Comparison of ENCODE assay signal across 10 mouse cellular contexts in genomic region chr16:59474788-59475187, GRCm38 (mm10). TPM values are rescaled to one million over a fixed set of nuclear protein-coding genes. Genes with fewer than 3 reads are reported as not detected.
DNase-seq lines count a peak whose midpoint lies in the region; ATAC-seq and TF ChIP-seq lines count a peak whose summit lies in the region.
"Had no signal": no experiment of that assay in that cellular context is flagged by ENCODE, and none has a peak within 500 bp of the region (broad histone marks: within the 10 kb centered on the region; RNA-seq: fewer than 3 reads in every experiment).

No protein-coding gene starts in this region.

- peak; percentile 42 for TF ChIP-seq RAD21 in MEL (IDR thresholded peaks at IDR 0.05; ENCODE audit: low read depth, low read length)

- no peak for TF ChIP-seq EP300 in MEL (IDR thresholded peaks at IDR 0.05; ENCODE audit: low read depth in 1 of 2, low read length in 2 of 2)

- H3K9ac ChIP-seq in intestine, embryonic 14.5 days (ENCODE audit: low read length) = no peak overlapping the region
- no peak overlapping the region for H3K9ac ChIP-seq in intestine, embryonic 15.5 days
- no peak overlapping the region for H3K9ac ChIP-seq in MEL (ENCODE audit: control insufficient read depth, low read depth, low read length, poor library complexity, severe bottlenecking)
- H3K9ac ChIP-seq: embryonic facial prominence, embryonic 15.5 days; midbrain, embryonic 12.5 days had no signal

- peaks cover 18% of the 10 kb centered on the region for H3K79me2 ChIP-seq in MEL (ENCODE audit: control insufficient read depth, insufficient read depth, low read length, poor library complexity)

- TF ChIP-seq POLR2A in MEL (IDR thresholded peaks at IDR 0.05; ENCODE audit: control insufficient read depth in 1 of 2, insufficient read depth in 1 of 2, low read depth in 1 of 2, low read length in 2 of 2, poor library complexity in 1 of 2) = no peak

- peak; percentile 64 to 75 (median 66) for TF ChIP-seq CTCF in MEL (IDR thresholded peaks at IDR 0.05 in 2 of 3, conservative IDR thresholded peaks at IDR 0.05 in 1 of 3; ENCODE audit: control insufficient read depth in 1 of 3, insufficient read depth in 1 of 3, low read depth in 2 of 3, low read length in 3 of 3, poor library complexity in 1 of 3, severe bottlenecking in 1 of 3)

- no peaks in the 10 kb centered on the region for H3K27me3 ChIP-seq in intestine, embryonic 14.5 days (replicated peaks; ENCODE audit: control insufficient read depth, insufficient read depth, low read length)
- H3K27me3 ChIP-seq in intestine, embryonic 15.5 days (replicated peaks) = no peaks in the 10 kb centered on the region
- H3K27me3 ChIP-seq in MEL (ENCODE audit: control insufficient read depth in 1 of 2, insufficient read depth in 2 of 2, low read length in 2 of 2) = no peaks in the 10 kb centered on the region
- H3K27me3 ChIP-seq: embryonic facial prominence, embryonic 15.5 days; midbrain, embryonic 12.5 days had no signal

- H3K4me1 ChIP-seq in intestine, embryonic 14.5 days (replicated peaks; ENCODE audit: control insufficient read depth, insufficient read depth, low read length) = peaks cover 6% of the 10 kb centered on the region
- H3K4me1 ChIP-seq in intestine, embryonic 15.5 days (replicated peaks) = no peaks in the 10 kb centered on the region
- peaks cover 0 to 4% of the 10 kb centered on the region in 2 experiments; a peak in 3 of 4 replicates for H3K4me1 ChIP-seq in MEL (ENCODE audit: control insufficient read depth in 1 of 2, insufficient read depth in 2 of 2, low read length in 2 of 2)

- no peak overlapping the region for H3K4me3 ChIP-seq in intestine, embryonic 14.5 days (ENCODE audit: low read depth, low read length)
- H3K4me3 ChIP-seq in intestine, embryonic 15.5 days (replicated peaks) = no peak overlapping the region
- no peak overlapping the region for H3K4me3 ChIP-seq in MEL (ENCODE audit: control insufficient read depth in 1 of 2, insufficient read depth in 1 of 2, low read depth in 2 of 2, low read length in 2 of 2)
- H3K4me3 ChIP-seq: embryonic facial prominence, embryonic 15.5 days; midbrain, embryonic 12.5 days had no signal

- peak; percentile 66 for DNase-seq in intestine, embryonic 14.5 days (ENCODE audit: low spot score)
- DNase-seq in MEL (ENCODE audit: low read depth, low spot score) = peak; percentile 52
- peak; percentile 81 to 83 for DNase-seq in cerebellum, postnatal 10 days
- peak; percentile 18 to 34 for DNase-seq in layer of hippocampus, postnatal 36 days
- DNase-seq in naive thymus-derived CD4-positive, alpha-beta T cell, adult 2 months (ENCODE audit: low read depth) = peak; percentile 73
- peak; percentile 28 to 46 for DNase-seq in thymus, postnatal 10 days (ENCODE audit: low spot score in 2 of 2)

- no peak for ATAC-seq in intestine, embryonic 14.5 days (replicated peaks; ENCODE audit: low FRiP score, low TSS enrichment, low read depth)
- ATAC-seq in intestine, embryonic 15.5 days = no peak
- ATAC-seq in granulocyte monocyte progenitor cell, adult 5-6 weeks (replicated peaks; ENCODE audit: poor library complexity, severe bottlenecking) = peak; percentile 62

- no peaks in the 10 kb centered on the region for H3K9me3 ChIP-seq in intestine, embryonic 14.5 days (ENCODE audit: control insufficient read depth, low read length)
- no peaks in the 10 kb centered on the region for H3K9me3 ChIP-seq in intestine, embryonic 15.5 days
- H3K9me3 ChIP-seq in MEL (replicated peaks; ENCODE audit: insufficient read depth, low read length) = no peaks in the 10 kb centered on the region
- H3K9me3 ChIP-seq: embryonic facial prominence, embryonic 15.5 days; midbrain, embryonic 12.5 days had no signal

- 18% methylated on average over 1 of the region's 1 CpGs for WGBS in intestine, embryonic 14.5 days
- WGBS in intestine, embryonic 15.5 days = 29% methylated on average over 1 of the region's 1 CpGs

- H3K36me3 ChIP-seq in intestine, embryonic 14.5 days (ENCODE audit: control insufficient read depth, insufficient read depth, low read length) = peaks cover 37% of the 10 kb centered on the region
- H3K36me3 ChIP-seq in intestine, embryonic 15.5 days = peaks cover 3% of the 10 kb centered on the region; the same call in 1 of the 2 replicates
- peaks cover 2 to 23% of the 10 kb centered on the region in 2 experiments; a peak in 3 of 4 replicates for H3K36me3 ChIP-seq in MEL (ENCODE audit: control insufficient read depth in 1 of 2, insufficient read depth in 2 of 2, low read length in 2 of 2)
- H3K36me3 ChIP-seq: midbrain, embryonic 12.5 days had no signal

- H3K27ac ChIP-seq in intestine, embryonic 14.5 days (ENCODE audit: low read depth) = no peak overlapping the region
- no peak overlapping the region for H3K27ac ChIP-seq in intestine, embryonic 15.5 days
- no peak overlapping the region for H3K27ac ChIP-seq in MEL (ENCODE audit: control insufficient read depth, low read depth, low read length)
- H3K27ac ChIP-seq: embryonic facial prominence, embryonic 15.5 days; midbrain, embryonic 12.5 days had no signal

- H3K4me2 ChIP-seq in intestine, embryonic 14.5 days (ENCODE audit: low read length) = no peak overlapping the region
- H3K4me2 ChIP-seq in intestine, embryonic 15.5 days (replicated peaks) = no peak overlapping the region
- H3K4me2 ChIP-seq: embryonic facial prominence, embryonic 15.5 days; midbrain, embryonic 12.5 days had no signal

TF ChIP-seq in MEL, 35 proteins besides CTCF, POLR2A, EP300 and RAD21:
- TF ChIP-seq SMC3 (IDR thresholded peaks at IDR 0.05; ENCODE audit: low read depth, low read length) = peak; percentile 61
- no peak for TF ChIP-seq NELFE (IDR thresholded peaks at IDR 0.05; ENCODE audit: low read depth, low read length)

RNA-seq across cellular contexts. Expression of gene Riox2, which starts 3.2 kb away (rescaled TPM):
- 32.9 and 38.3 TPM in 2 replicates for polyA plus RNA-seq in intestine, embryonic 14.5 days (2014; fragmentation: Nextera tagmentation; extraction: Ambion mirVana)
- polyA plus RNA-seq in intestine, embryonic 15.5 days (2015; fragmentation: Nextera tagmentation; extraction: Ambion mirVana) = 34.1 and 35.8 TPM in 2 replicates
- 24.1 and 25.8 TPM in 2 replicates for total RNA-seq in MEL (2012; rRNA removed)
- polyA plus RNA-seq in MEL (2012; ENCODE audit: insufficient read depth in 1 of 2, insufficient read length in 2 of 2, low read depth in 1 of 2, low replicate concordance in 2 of 2, missing spikeins in 1 of 2) = 10 to 100 TPM in 1 of 2 experiments, not detected in 1; 23.4 TPM
- 48.5 and 60.6 TPM in 2 replicates for total RNA-seq in granulocyte monocyte progenitor cell, adult 5-6 weeks (2014; fragmentation: Nextera tagmentation)
- total RNA-seq in granulocyte monocyte progenitor cell, adult 5-6 weeks (2017) = 51.6 and 59.5 TPM in 2 replicates
- total RNA-seq in layer of hippocampus, postnatal 36 days (2021) = 10 to 100 TPM; 16.8 to 17.1 TPM

Comparison
In these comparisons a context has a peak if more than half of its experiments do, and no peak if none do; other contexts are left out.
1. DNase-seq: peak in every context shown above with its lines; median percentile 82 in cerebellum, postnatal 10 days; 73 in naive thymus-derived CD4-positive, alpha-beta T cell, adult 2 months; 66 in intestine, embryonic 14.5 days; 52 in MEL; 37 in thymus, postnatal 10 days; 26 in layer of hippocampus, postnatal 36 days.